Mouse (Mus musculus) forebrain, embryonic 10.5 days (tissue): Measurements from ENCODE around the gene Mpdu1. TPM values are rescaled to one million over a fixed set of nuclear protein-coding genes. Genes with fewer than 3 reads are reported as not detected.

Source experiments
- DNase-seq: peaks from one replicate; pipeline ENCODE4 v3.0.0-alpha.2; 2017; ENCODE audit warnings: low spot score; ENCODE audit errors: extremely low spot score
- H3K27ac ChIP-seq: fragments of 300-500 bp; sonication (generic); 2 replicates; pipeline ENCODE4 v1.5.1; 2016; ENCODE audit warnings: mild to moderate bottlenecking
- H3K27me3 ChIP-seq: fragments of 300-500 bp; sonication (generic); 2 replicates; pipeline ENCODE4 v1.6.1; 2016; ENCODE audit warnings: mild to moderate bottlenecking; ENCODE audit not compliant: poor library complexity, severe bottlenecking
- H3K36me3 ChIP-seq: fragments of 300-500 bp; sonication (generic); replicated peaks from 2 replicates; pipeline ENCODE4 v1.6.1; 2016; ENCODE audit warnings: mild to moderate bottlenecking, moderate library complexity
- H3K4me1 ChIP-seq: fragments of 300-500 bp; sonication (generic); 2 replicates; pipeline ENCODE4 v1.6.1; 2016
- H3K4me3 ChIP-seq: fragments of 300-500 bp; sonication (generic); 2 replicates; pipeline ENCODE4 v1.5.1; 2016; ENCODE audit warnings: mild to moderate bottlenecking, moderate library complexity
- H3K9me3 ChIP-seq: fragments of 300-500 bp; sonication (generic); 2 replicates; pipeline ENCODE4 v1.6.1; 2016; ENCODE audit warnings: mild to moderate bottlenecking, moderate library complexity
- WGBS: fragments of 180-500 bp; shearing (Covaris S2); methylation state at CpG from one replicate; pipeline ENCODE4 v1.1.7; 2016; 5-methylcytosine and 5-hydroxymethylcytosine counted together
- polyA plus RNA-seq: library from polyadenylated mRNA; unstranded; fragments of >200 nt; fragmentation: Nextera tagmentation; extraction: Ambion mirVana; gene quantifications from 2 replicates; pipeline ENCODE4 v1.2.1, GENCODE M21; 2016

Gene Mpdu1
- polyA plus RNA-seq, 1 experiment from 2014 or later = 82.9 TPM

DNA sequence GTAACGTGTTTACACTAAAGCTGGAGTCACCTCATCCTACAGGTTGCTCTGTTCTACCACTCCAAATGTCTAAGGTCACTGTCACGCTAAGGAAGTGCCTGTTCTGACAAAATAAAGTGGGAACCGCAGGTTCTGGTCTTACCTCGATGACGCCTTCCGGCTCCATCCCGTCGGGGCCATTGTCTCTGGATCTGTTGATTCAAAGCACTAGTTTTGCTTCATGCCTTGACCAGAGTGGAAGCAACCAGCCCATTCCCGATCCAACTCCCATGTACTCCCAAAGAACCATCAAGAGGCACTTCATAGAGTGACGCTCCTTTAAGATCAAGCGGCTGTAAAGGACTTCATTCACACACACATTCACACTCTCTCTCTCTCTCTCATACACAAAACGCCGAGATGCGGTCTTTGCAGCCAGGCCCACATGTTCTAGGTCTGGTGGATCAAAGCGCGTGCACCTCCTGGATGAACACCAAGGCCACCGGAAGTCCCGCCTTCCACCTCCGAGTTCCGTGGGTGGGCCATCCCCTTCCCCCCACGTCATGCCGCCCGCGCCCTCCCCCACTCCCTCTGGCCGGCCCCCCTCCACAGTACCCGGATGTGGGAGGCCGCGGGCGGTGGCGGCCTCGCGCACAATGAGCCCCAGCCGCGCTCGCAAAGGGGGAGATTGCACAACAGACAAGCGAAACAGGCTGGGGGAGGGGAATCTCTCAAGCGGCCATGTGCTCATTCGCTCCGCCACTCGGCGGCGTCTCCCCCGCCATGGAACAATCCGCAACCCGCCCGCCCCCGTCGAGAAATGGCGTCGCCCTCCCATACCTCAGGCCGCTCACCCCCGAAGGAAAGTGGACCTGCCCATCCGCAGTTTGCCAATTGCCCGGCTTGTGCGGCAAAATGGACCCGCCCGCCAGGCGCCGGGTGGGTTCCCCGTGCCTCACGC, 8.6 kb upstream of the Mpdu1 start:
- under 1% methylated on average over 61 of the region's 61 CpGs for WGBS
- H3K36me3 ChIP-seq = peaks cover 90% of the 10 kb centered on the region
- H3K4me1 ChIP-seq = peaks cover 40% of the 10 kb centered on the region
- H3K4me3 ChIP-seq = peak overlapping the region; percentile 100
- DNase-seq = peak; percentile 95
- H3K27ac ChIP-seq = peak overlapping the region; percentile 99
- H3K27me3 ChIP-seq = no peaks in the 10 kb centered on the region
- no peaks in the 10 kb centered on the region for H3K9me3 ChIP-seq

DNA sequence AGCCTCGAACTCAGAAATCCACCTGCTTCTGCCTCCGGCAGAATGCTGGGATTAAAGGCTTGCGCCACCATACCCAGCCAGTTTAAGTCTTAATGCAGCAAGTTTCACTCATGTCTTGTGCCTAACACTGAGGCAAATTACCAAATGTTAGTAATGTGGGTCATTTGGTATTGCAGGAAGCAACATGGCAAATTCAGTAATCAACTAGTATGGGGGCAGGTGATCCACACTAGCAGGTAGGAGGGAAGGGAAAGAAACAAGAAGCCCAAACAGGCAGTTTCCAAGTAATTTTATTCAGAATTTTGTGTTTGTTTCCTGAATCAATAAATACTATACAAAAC, 4.2 kb upstream of the Mpdu1 start:
- peaks cover 86% of the 10 kb centered on the region for H3K36me3 ChIP-seq
- no peak for DNase-seq
- H3K27me3 ChIP-seq = no peaks in the 10 kb centered on the region
- no peak overlapping the region for H3K27ac ChIP-seq
- peak overlapping the region; percentile 20; the same call in 1 of the 2 replicates for H3K4me3 ChIP-seq
- H3K9me3 ChIP-seq = no peaks in the 10 kb centered on the region
- WGBS = 83% methylated on average over 3 of the region's 3 CpGs
- H3K4me1 ChIP-seq = peaks cover 46% of the 10 kb centered on the region

DNA sequence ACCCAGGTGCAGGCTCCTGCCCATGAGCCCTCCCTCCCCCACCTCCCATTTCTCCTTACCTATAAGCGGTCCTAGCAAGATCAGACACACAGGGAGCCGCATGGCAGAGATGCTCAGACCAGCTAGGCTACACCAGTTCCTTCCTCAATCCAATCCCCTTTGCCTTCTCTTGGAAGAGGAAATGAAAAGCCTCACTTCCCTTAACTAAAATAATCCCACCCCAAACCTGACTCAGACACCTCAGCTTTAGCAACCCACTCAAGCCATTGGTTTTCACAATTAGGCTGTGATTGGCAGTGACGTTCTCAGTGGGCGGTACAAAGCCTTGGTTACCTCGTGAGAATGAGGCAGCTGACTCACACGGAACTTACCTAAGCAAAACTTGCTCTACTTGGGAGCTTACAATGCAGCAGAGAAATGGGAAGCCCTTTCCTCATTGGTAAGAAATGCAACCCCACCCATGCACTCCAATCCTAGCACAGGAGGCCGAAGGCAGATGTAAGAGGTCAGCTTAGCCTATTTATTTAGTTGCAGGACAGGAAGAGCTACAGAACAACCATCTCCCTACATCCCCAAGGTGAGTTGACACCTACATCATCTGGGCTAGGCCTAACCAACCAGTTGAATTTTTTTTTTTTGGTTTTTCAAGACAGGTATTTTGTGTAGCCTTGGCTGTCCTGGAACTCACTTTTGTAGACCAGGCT, 3.7 kb upstream of the Mpdu1 start, which contains the start of gene Cd68:
Cd68 (minus strand) TSS at position 193 of the 704 bp plus-strand sequence.
- 34% methylated on average over 7 of the region's 7 CpGs for WGBS
- no peak for DNase-seq
- peaks cover 51% of the 10 kb centered on the region for H3K4me1 ChIP-seq
- H3K27me3 ChIP-seq = no peaks in the 10 kb centered on the region
- peak within 1 kb of the TSS; percentile 20; the same call in 1 of the 2 replicates for H3K4me3 ChIP-seq
- no peaks in the 10 kb centered on the region for H3K9me3 ChIP-seq
- H3K27ac ChIP-seq = no peak within 1 kb of the TSS
- H3K36me3 ChIP-seq = peaks cover 80% of the 10 kb centered on the region

DNA sequence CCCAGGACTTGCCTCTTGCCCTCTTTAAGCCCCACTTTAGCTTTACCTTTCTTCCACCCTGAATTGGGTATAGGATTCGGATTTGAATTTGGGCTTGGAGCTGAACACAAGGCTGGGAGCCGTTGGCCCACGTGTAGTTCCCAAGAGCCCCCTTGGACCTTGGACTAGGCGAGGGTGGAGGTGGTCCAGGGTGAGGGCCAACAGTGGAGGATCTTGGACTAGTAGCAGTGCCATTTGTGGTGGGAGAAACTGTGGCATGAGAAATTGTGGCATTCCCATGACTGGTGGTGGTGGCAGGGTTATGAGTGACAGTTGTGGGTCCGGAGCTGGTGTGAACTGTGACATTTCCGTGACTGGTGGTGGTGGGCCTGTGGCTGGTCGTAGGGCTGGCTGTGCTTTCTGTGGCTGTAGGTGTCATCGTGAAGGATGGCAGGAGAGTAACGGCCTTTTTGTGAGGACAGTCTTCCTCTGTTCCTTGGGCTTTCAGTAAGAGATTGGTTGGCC, 3.1 kb upstream of the Mpdu1 start:
- H3K4me3 ChIP-seq = peak overlapping the region; percentile 20; the same call in 1 of the 2 replicates
- peaks cover 74% of the 10 kb centered on the region for H3K36me3 ChIP-seq
- DNase-seq = no peak
- WGBS = 86% methylated on average over 9 of the region's 9 CpGs
- H3K27me3 ChIP-seq = no peaks in the 10 kb centered on the region
- no peaks in the 10 kb centered on the region for H3K9me3 ChIP-seq
- no peak overlapping the region for H3K27ac ChIP-seq
- H3K4me1 ChIP-seq = peaks cover 51% of the 10 kb centered on the region

DNA sequence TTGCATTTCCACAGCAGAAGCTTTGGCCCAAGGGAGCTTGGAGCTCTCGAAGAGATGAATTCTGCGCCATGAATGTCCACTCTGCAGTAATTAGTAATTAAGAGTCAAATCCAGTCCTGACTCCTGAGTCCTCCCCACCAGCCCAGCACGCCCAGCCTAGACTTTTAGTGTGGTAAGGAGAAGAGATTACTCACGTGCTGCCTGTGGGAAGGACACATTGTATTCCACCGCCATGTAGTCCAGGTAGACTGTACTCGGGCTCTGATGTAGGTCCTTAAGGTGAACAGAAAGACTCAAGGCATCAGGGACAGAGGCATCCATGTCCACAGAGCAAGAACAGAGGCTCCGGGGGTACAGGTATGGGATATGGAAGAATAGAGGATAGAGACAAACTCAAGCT, 2.4 kb upstream of the Mpdu1 start:
- 95% methylated on average over 7 of the region's 7 CpGs for WGBS
- no peak overlapping the region for H3K27ac ChIP-seq
- H3K27me3 ChIP-seq = no peaks in the 10 kb centered on the region
- peaks cover 44% of the 10 kb centered on the region for H3K4me1 ChIP-seq
- peak overlapping the region; percentile 5; the same call in 1 of the 2 replicates for H3K4me3 ChIP-seq
- peaks cover 74% of the 10 kb centered on the region for H3K36me3 ChIP-seq
- no peaks in the 10 kb centered on the region for H3K9me3 ChIP-seq
- no peak for DNase-seq

DNA sequence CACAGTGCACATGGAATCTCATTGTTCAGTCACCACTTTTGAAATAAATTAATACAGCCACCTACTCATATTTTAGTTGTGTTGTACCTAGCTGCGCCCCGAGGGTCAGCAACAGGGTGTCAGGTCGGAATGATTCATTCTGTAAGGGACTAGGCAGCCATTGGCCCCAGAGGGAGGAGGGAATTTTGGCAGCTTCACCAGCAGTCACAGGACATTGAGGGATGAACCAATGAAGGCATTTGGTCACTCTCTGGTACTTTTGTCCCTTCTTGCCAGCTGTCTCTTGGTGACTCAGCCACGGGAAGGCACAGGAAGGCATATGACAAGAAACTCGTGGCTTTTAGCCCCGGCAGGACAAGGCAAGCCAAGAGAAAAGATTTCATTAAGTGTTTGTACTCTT, 1.4 kb upstream of the Mpdu1 start:
- DNase-seq = no peak
- Histone ChIP-seq H3K27ac (0 out of 2 replicates have a peak overlapping the region, but pooled peaks have one; percentile 96), H3K9me3 (no peaks in the 10 kb centered on the region), H3K4me3 (no peak overlapping the region), H3K36me3 (peaks cover 74% of the 10 kb centered on the region), H3K27me3 (no peaks in the 10 kb centered on the region), H3K4me1 (peaks cover 35% of the 10 kb centered on the region)
- WGBS = 94% methylated on average over 6 of the region's 6 CpGs

DNA sequence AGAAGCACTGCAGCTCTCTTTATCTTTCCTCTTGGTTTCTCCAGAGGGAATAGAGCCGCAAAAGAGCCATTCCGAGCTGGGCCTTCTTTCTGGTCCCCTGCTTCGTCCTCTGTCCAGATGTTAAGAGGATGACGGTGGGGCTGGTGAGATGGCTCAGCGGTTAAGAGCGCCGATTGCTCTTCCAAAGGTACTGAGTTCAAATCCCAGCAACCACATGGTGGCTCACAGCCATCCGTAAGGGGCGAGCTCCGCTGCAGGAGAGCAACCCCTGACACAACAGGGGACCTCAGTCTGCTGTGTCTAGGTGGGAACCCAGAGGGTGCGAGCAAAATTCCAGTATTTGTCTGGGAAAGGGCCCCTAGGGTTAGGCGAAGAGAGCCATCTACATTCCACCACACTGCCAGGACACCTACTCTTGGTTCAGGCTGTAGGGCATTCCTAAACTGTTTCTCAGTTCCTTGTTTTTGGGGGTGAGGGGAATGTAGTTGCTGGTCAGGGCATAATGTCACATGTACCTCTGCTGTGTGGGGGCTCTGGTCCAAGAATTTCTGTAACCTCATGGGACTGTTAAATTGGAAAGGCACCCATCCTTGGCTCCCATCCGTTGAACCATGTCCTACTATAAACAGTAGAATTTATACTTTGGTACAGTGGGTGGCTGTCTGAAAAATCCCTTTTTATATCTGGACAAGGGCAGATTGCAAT, 677 bp upstream of the Mpdu1 start:
- Histone ChIP-seq H3K9me3 (no peaks in the 10 kb centered on the region), H3K36me3 (peaks cover 74% of the 10 kb centered on the region), H3K27me3 (no peaks in the 10 kb centered on the region), H3K4me3 (peak overlapping the region; percentile 66), H3K4me1 (peaks cover 34% of the 10 kb centered on the region), H3K27ac (peak overlapping the region; percentile 96)
- WGBS = 70% methylated on average over 13 of the region's 13 CpGs
- DNase-seq = no peak

DNA sequence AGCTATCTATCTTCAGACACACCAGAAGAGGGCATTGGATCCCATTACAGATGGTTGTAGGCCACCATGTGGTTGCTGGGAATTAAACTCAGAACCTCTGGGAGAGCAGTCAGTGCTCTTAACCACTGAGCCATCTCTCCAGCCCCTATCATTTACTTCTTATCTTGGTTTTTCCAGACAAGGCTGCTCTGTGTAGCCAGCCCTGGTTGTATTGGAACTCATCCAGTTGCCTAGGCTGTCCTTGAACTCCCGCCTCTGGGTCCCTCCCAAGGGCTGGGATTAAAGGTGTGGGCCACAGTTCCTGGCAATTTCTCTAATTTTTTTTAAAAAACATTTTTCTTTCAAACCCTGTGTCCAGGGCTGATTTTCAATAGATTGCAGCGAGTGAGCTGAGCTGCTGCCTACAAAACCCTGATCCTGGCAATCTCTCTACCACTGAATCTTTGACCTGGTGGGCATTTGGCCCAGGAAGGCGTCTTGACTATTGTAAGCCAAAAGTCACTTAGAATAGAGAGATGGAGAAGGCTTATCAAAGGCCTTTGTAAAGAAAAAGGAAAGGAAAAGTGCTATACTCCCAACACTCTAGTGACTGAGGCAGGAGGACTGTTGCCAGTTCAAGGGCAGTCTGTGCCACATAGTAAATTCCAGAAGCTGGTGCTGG, 1.1 kb downstream of the Mpdu1 start:
- Histone ChIP-seq H3K4me1 (peaks cover 41% of the 10 kb centered on the region), H3K36me3 (peaks cover 75% of the 10 kb centered on the region), H3K4me3 (peak overlapping the region; percentile 66), H3K27ac (peak overlapping the region; percentile 96), H3K27me3 (no peaks in the 10 kb centered on the region), H3K9me3 (no peaks in the 10 kb centered on the region)
- 86% methylated on average over 3 of the region's 3 CpGs for WGBS
- DNase-seq = no peak

DNA sequence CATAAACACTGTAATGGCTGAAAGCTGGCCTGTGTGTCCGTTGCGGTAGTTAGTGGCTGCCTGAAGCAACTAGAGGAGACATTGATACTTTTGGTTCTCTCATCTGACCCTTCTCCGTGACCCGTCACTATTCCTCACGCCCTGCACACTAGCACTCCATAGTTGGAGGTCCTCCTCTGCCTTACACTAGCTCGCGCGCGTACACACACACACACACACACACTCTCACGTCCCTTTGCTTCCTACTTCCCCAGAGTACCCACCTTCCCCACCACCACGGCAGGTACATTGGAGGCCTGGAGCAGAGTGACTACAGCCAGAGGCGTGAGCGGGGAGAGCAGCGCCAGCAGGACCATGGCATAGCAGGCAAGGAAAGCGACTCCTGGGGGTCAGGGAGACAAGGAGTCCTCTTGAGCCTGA, 5.0 kb downstream of the Mpdu1 start:
- H3K27me3 ChIP-seq = no peaks in the 10 kb centered on the region
- H3K9me3 ChIP-seq = no peaks in the 10 kb centered on the region
- peaks cover 77% of the 10 kb centered on the region for H3K36me3 ChIP-seq
- H3K4me1 ChIP-seq = peaks cover 55% of the 10 kb centered on the region
- no peak overlapping the region for H3K27ac ChIP-seq
- no peak for DNase-seq
- H3K4me3 ChIP-seq = peak overlapping the region; percentile 3; the same call in 1 of the 2 replicates
- 87% methylated on average over 15 of the region's 15 CpGs for WGBS

DNA sequence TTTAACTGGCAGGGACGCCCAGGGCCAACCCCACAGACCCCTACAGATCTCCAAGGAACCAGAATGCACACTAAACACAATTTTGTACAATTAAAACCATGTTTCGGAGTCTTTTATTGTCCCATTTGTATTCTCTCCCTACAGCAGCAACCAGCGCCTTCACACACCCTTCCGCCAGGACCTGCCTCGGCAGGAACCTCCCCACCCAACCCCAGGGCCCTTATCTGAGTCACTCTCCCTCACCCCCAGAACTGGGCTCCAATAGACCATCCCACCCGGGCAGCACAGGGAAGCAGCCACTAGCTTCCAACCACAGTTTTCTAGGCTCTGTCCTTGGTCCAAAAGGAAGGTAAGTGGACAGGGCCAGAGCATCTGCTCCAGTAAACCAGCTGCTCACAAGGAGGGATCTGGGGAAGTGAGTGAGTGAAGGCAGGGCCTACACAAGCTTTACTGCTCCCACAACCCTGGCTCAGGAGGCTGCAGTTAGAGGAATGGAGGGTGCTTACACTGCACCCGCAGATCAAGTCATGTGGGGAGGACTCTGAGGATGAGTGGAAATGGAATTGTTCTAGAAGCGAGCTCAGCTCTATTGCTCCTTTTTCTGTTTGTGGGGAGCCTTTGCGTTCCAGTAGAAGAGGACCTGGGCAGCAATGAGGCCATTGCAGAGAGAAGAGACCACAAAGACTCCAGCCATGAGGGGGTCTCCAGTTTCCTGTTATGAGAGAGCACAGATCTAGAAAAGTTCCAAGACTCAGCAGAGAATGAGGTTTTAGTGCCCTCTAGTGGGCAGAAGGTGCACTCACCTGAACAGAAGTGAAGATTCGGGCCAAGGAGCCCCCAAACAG, 5.6 kb downstream of the Mpdu1 start:
- H3K27ac ChIP-seq = peak overlapping the region; percentile 15; the same call in 1 of the 2 replicates
- H3K4me1 ChIP-seq = peaks cover 53% of the 10 kb centered on the region
- H3K36me3 ChIP-seq = peaks cover 84% of the 10 kb centered on the region
- H3K27me3 ChIP-seq = no peaks in the 10 kb centered on the region
- no peaks in the 10 kb centered on the region for H3K9me3 ChIP-seq
- DNase-seq = peak; percentile 65
- 0 out of 2 replicates have a peak overlapping the region, but pooled peaks have one; percentile 3 for H3K4me3 ChIP-seq
- WGBS = 85% methylated on average over 10 of the region's 10 CpGs

DNA sequence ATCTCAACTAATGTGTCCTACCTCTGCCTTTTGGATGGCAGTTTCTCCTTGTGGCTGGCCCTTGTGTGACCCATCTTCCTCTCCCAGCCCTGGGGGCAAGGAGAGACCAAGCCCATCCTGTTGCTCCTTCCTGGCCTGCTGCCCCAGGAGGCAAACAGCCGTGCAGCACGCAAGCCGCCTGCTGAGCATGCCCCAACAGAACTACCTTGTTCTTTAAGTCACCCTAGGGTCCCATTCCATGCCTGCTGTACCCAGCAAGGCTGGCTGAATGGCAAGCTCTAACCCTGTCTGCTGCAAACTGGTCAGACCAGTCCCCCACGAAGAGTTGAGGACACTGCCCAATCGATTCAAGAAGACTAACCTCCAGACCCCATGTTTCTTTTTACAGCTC, 6.4 kb downstream of the Mpdu1 start:
- DNase-seq = no peak
- H3K9me3 ChIP-seq = no peaks in the 10 kb centered on the region
- no peaks in the 10 kb centered on the region for H3K27me3 ChIP-seq
- 87% methylated on average over 5 of the region's 5 CpGs for WGBS
- no peak overlapping the region for H3K27ac ChIP-seq
- H3K4me3 ChIP-seq = peak overlapping the region; percentile 29
- peaks cover 91% of the 10 kb centered on the region for H3K36me3 ChIP-seq
- peaks cover 45% of the 10 kb centered on the region for H3K4me1 ChIP-seq
